12 mouse cellular contexts compared by ENCODE assay signal in genomic region chr3:98067852-98068491, GRCm38 (mm10). TPM values are rescaled to one million over a fixed set of nuclear protein-coding genes. Genes with fewer than 3 reads are reported as not detected.
DNase-seq lines count a peak whose midpoint lies in the region; ATAC-seq lines count a peak whose summit lies in the region.
"Had no signal": no experiment of that assay in that cellular context is flagged by ENCODE, and none has a peak within 500 bp of the region (broad histone marks: within the 10 kb centered on the region; RNA-seq: fewer than 3 reads in every experiment).

No protein-coding gene starts in this region.

- H3K36me3 ChIP-seq in forebrain, embryonic 14.5 days (ENCODE audit: control insufficient read depth, insufficient read depth, low read length): peaks cover 19% of the 10 kb centered on the region
- peaks cover 38% of the 10 kb centered on the region for H3K36me3 ChIP-seq in forebrain, embryonic 10.5 days (replicated peaks)
- H3K36me3 ChIP-seq in kidney, embryonic 16.5 days (ENCODE audit: insufficient read depth, low read length): peaks cover 19% of the 10 kb centered on the region
- peaks cover 27% of the 10 kb centered on the region for H3K36me3 ChIP-seq in limb, embryonic 13.5 days
- H3K36me3 ChIP-seq: hindbrain, embryonic 15.5 days had no signal

- peak overlapping the region; percentile 5; the same call in 1 of the 2 replicates for H3K27ac ChIP-seq in forebrain, embryonic 14.5 days (ENCODE audit: low read depth, low read length)
- H3K27ac ChIP-seq in forebrain, embryonic 10.5 days: no peak overlapping the region
- H3K27ac ChIP-seq in kidney, embryonic 16.5 days (ENCODE audit: low read length): peak overlapping the region; percentile 50; the same call in 1 of the 2 replicates
- H3K27ac ChIP-seq in limb, embryonic 13.5 days: peak overlapping the region; percentile 91
- H3K27ac ChIP-seq: hindbrain, embryonic 15.5 days had no signal

- H3K4me3 ChIP-seq in forebrain, embryonic 14.5 days (ENCODE audit: low read depth, low read length): no peak overlapping the region
- H3K4me3 ChIP-seq in forebrain, embryonic 10.5 days: no peak overlapping the region
- H3K4me3 ChIP-seq in kidney, embryonic 16.5 days (ENCODE audit: low read length): no peak overlapping the region
- H3K4me3 ChIP-seq in limb, embryonic 13.5 days: no peak overlapping the region
- H3K4me3 ChIP-seq: hindbrain, embryonic 15.5 days had no signal

- no peak overlapping the region for H3K9ac ChIP-seq in forebrain, embryonic 14.5 days (ENCODE audit: low read length)
- no peak overlapping the region for H3K9ac ChIP-seq in kidney, embryonic 16.5 days (replicated peaks; ENCODE audit: low read length)
- H3K9ac ChIP-seq in limb, embryonic 13.5 days: no peak overlapping the region
- H3K9ac ChIP-seq: hindbrain, embryonic 15.5 days had no signal

- 71% methylated on average over 12 of the region's 12 CpGs for WGBS in forebrain, embryonic 14.5 days
- 88% methylated on average over 12 of the region's 12 CpGs for WGBS in forebrain, embryonic 10.5 days
- 84% methylated on average over 12 of the region's 12 CpGs for WGBS in kidney, embryonic 16.5 days
- WGBS in limb, embryonic 13.5 days: 50% methylated on average over 12 of the region's 12 CpGs

- peaks cover 34% of the 10 kb centered on the region for H3K4me1 ChIP-seq in forebrain, embryonic 14.5 days (ENCODE audit: control insufficient read depth, insufficient read depth, low read length)
- peaks cover 29% of the 10 kb centered on the region for H3K4me1 ChIP-seq in forebrain, embryonic 10.5 days
- peaks cover 36% of the 10 kb centered on the region for H3K4me1 ChIP-seq in kidney, embryonic 16.5 days (ENCODE audit: insufficient read depth, low read length)
- peaks cover 86% of the 10 kb centered on the region for H3K4me1 ChIP-seq in limb, embryonic 13.5 days

- no peaks in the 10 kb centered on the region for H3K27me3 ChIP-seq in forebrain, embryonic 14.5 days (replicated peaks; ENCODE audit: control insufficient read depth, insufficient read depth, low read length)
- no peaks in the 10 kb centered on the region for H3K27me3 ChIP-seq in forebrain, embryonic 10.5 days (ENCODE audit: poor library complexity, severe bottlenecking)
- no peaks in the 10 kb centered on the region for H3K27me3 ChIP-seq in kidney, embryonic 16.5 days (ENCODE audit: insufficient read depth, low read length)
- H3K27me3 ChIP-seq in limb, embryonic 13.5 days: no peaks in the 10 kb centered on the region
- H3K27me3 ChIP-seq: hindbrain, embryonic 15.5 days; Patski had no signal

- no peak for ATAC-seq in forebrain, embryonic 14.5 days
- ATAC-seq in kidney, embryonic 16.5 days (ENCODE audit: low FRiP score, low TSS enrichment): no peak
- no peak for ATAC-seq in limb, embryonic 13.5 days (ENCODE audit: low FRiP score, low read depth)
- ATAC-seq: Patski had no signal

- H3K4me2 ChIP-seq in forebrain, embryonic 14.5 days (ENCODE audit: low read length): no peak overlapping the region
- H3K4me2 ChIP-seq in kidney, embryonic 16.5 days (replicated peaks; ENCODE audit: low read depth, low read length): no peak overlapping the region
- H3K4me2 ChIP-seq in limb, embryonic 13.5 days (replicated peaks): 0 out of 2 replicates have a peak overlapping the region, but pooled peaks have one; percentile 16
- H3K4me2 ChIP-seq: hindbrain, embryonic 15.5 days had no signal

- H3K9me3 ChIP-seq in forebrain, embryonic 14.5 days (replicated peaks; ENCODE audit: control insufficient read depth, low read length): no peaks in the 10 kb centered on the region
- H3K9me3 ChIP-seq in forebrain, embryonic 10.5 days: no peaks in the 10 kb centered on the region
- H3K9me3 ChIP-seq in kidney, embryonic 16.5 days (ENCODE audit: low read length): no peaks in the 10 kb centered on the region
- H3K9me3 ChIP-seq in limb, embryonic 13.5 days: no peaks in the 10 kb centered on the region
- H3K9me3 ChIP-seq: hindbrain, embryonic 15.5 days had no signal

- no peak for DNase-seq in forebrain, embryonic 14.5 days (ENCODE audit: low spot score)
- DNase-seq in forebrain, embryonic 10.5 days (ENCODE audit: extremely low spot score, low spot score): no peak
- DNase-seq in kidney, adult 9 months: no peak
- DNase-seq in brain, adult 2 months (ENCODE audit: low read depth, low spot score): peak; percentile 73
- no peak for DNase-seq in adrenal gland, adult (ENCODE audit: inconsistent age in 2 of 2, low spot score in 1 of 2)
- DNase-seq in adrenal gland, postnatal 14 days: no peak
- DNase-seq: B cell, adult 2 months; lung, adult 18-20 months had no signal

RNA-seq across cellular contexts. Expression of gene Notch2, which starts 54.6 kb away (rescaled TPM):
- 13.6 and 18.1 TPM in 2 replicates for polyA plus RNA-seq in forebrain, embryonic 14.5 days (2014; fragmentation: Nextera tagmentation; extraction: Ambion mirVana)
- polyA plus RNA-seq in forebrain, embryonic 10.5 days (2016; fragmentation: Nextera tagmentation; extraction: Ambion mirVana): 19.1 and 21.2 TPM in 2 replicates
- polyA plus RNA-seq in kidney, embryonic 16.5 days (2015; fragmentation: Nextera tagmentation; extraction: Ambion mirVana): 31.1 and 33.8 TPM in 2 replicates
- 39.9 and 43.5 TPM in 2 replicates for polyA plus RNA-seq in limb, embryonic 13.5 days (2015; fragmentation: Nextera tagmentation; extraction: Ambion mirVana)
- 46.7 and 47.6 TPM in 2 replicates for total RNA-seq in adrenal gland, postnatal 14 days (2021)
